Mouse (Mus musculus) hindbrain, embryonic 13.5 days (tissue): ENCODE measurements around the gene 1190005I06Rik. TPM values are rescaled to one million over a fixed set of nuclear protein-coding genes. Genes with fewer than 3 reads are reported as not detected.

Source experiments
- polyA plus RNA-seq: library from polyadenylated mRNA; unstranded; fragments of >200 nt; fragmentation: Nextera tagmentation; extraction: Ambion mirVana; gene quantifications from 2 replicates; pipeline ENCODE4 v1.2.1, GENCODE M21; 2015

1190005I06Rik gene
- polyA plus RNA-seq, 1 experiment from 2014 or later = 11.0 TPM

Other genes with a start within 250 kb of the 1190005I06Rik start
- 23.1 and 24.5 TPM in 2 replicates for gene Gins2, start 58.3 kb downstream of the 1190005I06Rik start, polyA plus RNA-seq
- gene Gm27021, start 20.4 kb upstream of the 1190005I06Rik start, polyA plus RNA-seq = 5.2 and 6.0 TPM in 2 replicates
- 1,116 and 1,159 TPM in 2 replicates for gene Cox4i1, start 20.6 kb upstream of the 1190005I06Rik start, polyA plus RNA-seq
- gene Emc8, start 20.9 kb upstream of the 1190005I06Rik start, polyA plus RNA-seq = 135 and 150 TPM in 2 replicates
- 4.2 and 5.9 TPM in 2 replicates for gene Irf8, start 88.7 kb upstream of the 1190005I06Rik start, polyA plus RNA-seq